Mouse (Mus musculus): ENCODE measurements around the gene Cdkl5. TPM values are rescaled to one million over a fixed set of nuclear protein-coding genes. Genes with fewer than 3 reads are reported as not detected.

Cdkl5 gene
- total RNA-seq, 1 experiment, result 4.3 TPM

DNA sequence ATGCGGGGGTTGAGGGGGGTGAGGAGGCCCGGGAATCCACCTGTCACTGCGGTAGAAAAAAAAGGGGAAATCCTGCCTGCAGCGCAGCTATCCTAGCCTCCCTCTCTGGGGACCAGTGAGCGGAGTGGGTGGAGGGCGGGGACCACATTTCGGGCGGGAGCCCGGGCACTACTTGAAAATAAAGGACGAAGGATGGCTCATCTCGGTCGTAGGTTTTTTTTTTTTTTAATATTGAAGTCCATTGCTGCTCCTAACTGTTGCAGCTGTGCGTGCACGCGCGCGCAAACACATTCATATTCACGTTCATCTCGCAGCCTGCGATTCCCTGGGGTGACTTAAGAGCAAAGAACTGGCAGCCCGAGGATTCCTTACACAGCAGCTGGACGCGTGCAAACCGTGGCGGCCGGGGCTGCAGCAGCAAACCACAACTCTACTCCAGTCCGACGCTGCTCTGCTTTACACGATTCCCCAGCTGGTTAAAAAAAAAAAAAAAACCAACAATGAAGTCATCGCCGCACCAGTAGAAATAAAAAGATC lies 695 bp upstream of the Cdkl5 start:
- TF ChIP-seq CHD2 (IDR thresholded peaks at IDR 0.05; ENCODE audit: low read depth, low read length), result no peak
- 0 out of 2 replicates have a peak, but pooled peaks have one; percentile 17 for TF ChIP-seq ZNF384 (IDR thresholded peaks at IDR 0.05; ENCODE audit: low read depth, low read length)
- no peak for TF ChIP-seq MAFK (IDR thresholded peaks at IDR 0.05; ENCODE audit: insufficient read depth, low read depth, low read length)
- H3K9ac ChIP-seq (ENCODE audit: insufficient read depth, low read depth, low read length, poor library complexity, severe bottlenecking), result peak overlapping the region; percentile 48
- no peaks in the 10 kb centered on the region for H3K9me3 ChIP-seq (ENCODE audit: control insufficient read depth, insufficient read depth, low read depth, low read length)
- H3K27ac ChIP-seq (ENCODE audit: insufficient read depth, low read depth, low read length, poor library complexity, severe bottlenecking), result no peak overlapping the region
- no peaks in the 10 kb centered on the region for H3K4me1 ChIP-seq (ENCODE audit: control insufficient read depth in 2 of 2, insufficient read depth in 2 of 2, low read length in 2 of 2, poor library complexity in 1 of 2)
- in situ Hi-C loops (cut with MboI; ENCODE audit: low sequenced_read_pairs in 2 of 2, unreplicated experiment in 2 of 2), result no loop called here
- no peaks in the 10 kb centered on the region for H3K36me3 ChIP-seq (ENCODE audit: control insufficient read depth, insufficient read depth, low read length, poor library complexity, severe bottlenecking)
- H3K4me3 ChIP-seq (ENCODE audit: insufficient read depth in 1 of 2, low read depth in 1 of 2, low read length in 2 of 2, poor library complexity in 1 of 2, severe bottlenecking in 1 of 2), result peak overlapping the region; percentile 70 to 77
- DNase-seq (ENCODE audit: low read depth, low spot score), result no peak

GRCm38 (mm10) chrX:160993749-160994539 lies 560 bp downstream of the Cdkl5 start:
- peak overlapping the region; percentile 92 for H3K9ac ChIP-seq (ENCODE audit: insufficient read depth, low read depth, low read length, poor library complexity, severe bottlenecking)
- H3K4me3 ChIP-seq (ENCODE audit: insufficient read depth in 1 of 2, low read depth in 1 of 2, low read length in 2 of 2, poor library complexity in 1 of 2, severe bottlenecking in 1 of 2), result peak overlapping the region; percentile 80 to 96
- no peaks in the 10 kb centered on the region for H3K9me3 ChIP-seq (ENCODE audit: control insufficient read depth, insufficient read depth, low read depth, low read length)
- DNase-seq (ENCODE audit: low read depth, low spot score), result no peak
- H3K27ac ChIP-seq (ENCODE audit: insufficient read depth, low read depth, low read length, poor library complexity, severe bottlenecking), result peak overlapping the region; percentile 44
- no peaks in the 10 kb centered on the region for H3K36me3 ChIP-seq (ENCODE audit: control insufficient read depth, insufficient read depth, low read length, poor library complexity, severe bottlenecking)
- in situ Hi-C loops (cut with MboI; ENCODE audit: low sequenced_read_pairs in 2 of 2, unreplicated experiment in 2 of 2), result no loop called here
- H3K4me1 ChIP-seq (ENCODE audit: control insufficient read depth in 2 of 2, insufficient read depth in 2 of 2, low read length in 2 of 2, poor library complexity in 1 of 2), result no peaks in the 10 kb centered on the region
- TF ChIP-seq CHD2 (IDR thresholded peaks at IDR 0.05; ENCODE audit: low read depth, low read length), result no peak

GRCm38 (mm10) chrX:160992703-160993102 lies 1.8 kb downstream of the Cdkl5 start:
- Histone ChIP-seq H3K4me1 (ENCODE audit: control insufficient read depth in 2 of 2, insufficient read depth in 2 of 2, low read length in 2 of 2, poor library complexity in 1 of 2) (no peaks in the 10 kb centered on the region), H3K4me3 (ENCODE audit: insufficient read depth in 1 of 2, low read depth in 1 of 2, low read length in 2 of 2, poor library complexity in 1 of 2, severe bottlenecking in 1 of 2) (no peak overlapping the region), H3K36me3 (ENCODE audit: control insufficient read depth, insufficient read depth, low read length, poor library complexity, severe bottlenecking) (no peaks in the 10 kb centered on the region), H3K9ac (ENCODE audit: insufficient read depth, low read depth, low read length, poor library complexity, severe bottlenecking) (no peak overlapping the region), H3K9me3 (ENCODE audit: control insufficient read depth, insufficient read depth, low read depth, low read length) (no peaks in the 10 kb centered on the region), H3K27ac (ENCODE audit: insufficient read depth, low read depth, low read length, poor library complexity, severe bottlenecking) (no peak overlapping the region)
- no peak for DNase-seq (ENCODE audit: low read depth, low spot score)
- in situ Hi-C loops (cut with MboI; ENCODE audit: low sequenced_read_pairs in 2 of 2, unreplicated experiment in 2 of 2), result no loop called here
- TF ChIP-seq ZNF384 (IDR thresholded peaks at IDR 0.05; ENCODE audit: low read depth, low read length), result no peak
- TF ChIP-seq MAFK (IDR thresholded peaks at IDR 0.05; ENCODE audit: insufficient read depth, low read depth, low read length), result no peak
- no peak for TF ChIP-seq ZC3H11A (IDR thresholded peaks at IDR 0.05; ENCODE audit: borderline replicate concordance, low read depth, low read length)

DNA sequence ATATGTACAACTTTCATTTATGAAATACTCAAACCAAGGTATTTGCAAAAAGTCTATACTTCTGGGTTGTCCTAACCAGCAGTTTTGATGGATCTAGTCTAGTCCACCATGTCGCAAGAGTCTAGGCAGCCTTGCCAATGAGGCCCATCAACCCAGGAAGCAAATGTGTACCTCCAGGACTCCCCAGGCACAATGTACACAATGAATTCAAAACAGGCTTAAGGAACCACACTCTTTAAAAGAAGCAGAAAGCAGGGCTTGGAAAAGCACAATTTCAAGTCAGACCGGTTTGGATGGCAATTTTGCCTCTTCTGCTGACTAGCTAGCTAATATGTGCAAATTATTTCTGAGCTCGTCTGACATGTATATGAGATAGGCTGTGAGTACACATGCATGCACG lies 4.2 kb downstream of the Cdkl5 start:
- no peak overlapping the region for H3K9ac ChIP-seq (ENCODE audit: insufficient read depth, low read depth, low read length, poor library complexity, severe bottlenecking)
- DNase-seq (ENCODE audit: low read depth, low spot score), result no peak
- H3K9me3 ChIP-seq (ENCODE audit: control insufficient read depth, insufficient read depth, low read depth, low read length), result no peaks in the 10 kb centered on the region
- H3K4me3 ChIP-seq (ENCODE audit: insufficient read depth in 1 of 2, low read depth in 1 of 2, low read length in 2 of 2, poor library complexity in 1 of 2, severe bottlenecking in 1 of 2), result no peak overlapping the region
- no peaks in the 10 kb centered on the region for H3K4me1 ChIP-seq (ENCODE audit: control insufficient read depth in 2 of 2, insufficient read depth in 2 of 2, low read length in 2 of 2, poor library complexity in 1 of 2)
- TF ChIP-seq CHD2 (IDR thresholded peaks at IDR 0.05; ENCODE audit: low read depth, low read length) (no peak), MAFK (IDR thresholded peaks at IDR 0.05; ENCODE audit: insufficient read depth, low read depth, low read length) (no peak), ZNF384 (IDR thresholded peaks at IDR 0.05; ENCODE audit: low read depth, low read length) (no peak), ZC3H11A (IDR thresholded peaks at IDR 0.05; ENCODE audit: borderline replicate concordance, low read depth, low read length) (no peak), HCFC1 (IDR thresholded peaks at IDR 0.05; ENCODE audit: borderline replicate concordance, insufficient read depth, low read length) (no peak)
- no peaks in the 10 kb centered on the region for H3K36me3 ChIP-seq (ENCODE audit: control insufficient read depth, insufficient read depth, low read length, poor library complexity, severe bottlenecking)
- in situ Hi-C loops (cut with MboI; ENCODE audit: low sequenced_read_pairs in 2 of 2, unreplicated experiment in 2 of 2), result no loop called here
- H3K27ac ChIP-seq (ENCODE audit: insufficient read depth, low read depth, low read length, poor library complexity, severe bottlenecking), result no peak overlapping the region

GRCm38 (mm10) chrX:160977919-160978318 lies 16.6 kb downstream of the Cdkl5 start:
- TF ChIP-seq CHD2 (IDR thresholded peaks at IDR 0.05; ENCODE audit: low read depth, low read length) (no peak), MAFK (IDR thresholded peaks at IDR 0.05; ENCODE audit: insufficient read depth, low read depth, low read length) (no peak), ZC3H11A (IDR thresholded peaks at IDR 0.05; ENCODE audit: borderline replicate concordance, low read depth, low read length) (no peak), ZNF384 (IDR thresholded peaks at IDR 0.05; ENCODE audit: low read depth, low read length) (no peak), HCFC1 (IDR thresholded peaks at IDR 0.05; ENCODE audit: borderline replicate concordance, insufficient read depth, low read length) (no peak)
- Histone ChIP-seq H3K36me3 (ENCODE audit: control insufficient read depth, insufficient read depth, low read length, poor library complexity, severe bottlenecking) (no peaks in the 10 kb centered on the region), H3K4me3 (ENCODE audit: insufficient read depth in 1 of 2, low read depth in 1 of 2, low read length in 2 of 2, poor library complexity in 1 of 2, severe bottlenecking in 1 of 2) (no peak overlapping the region), H3K9me3 (ENCODE audit: control insufficient read depth, insufficient read depth, low read depth, low read length) (no peaks in the 10 kb centered on the region), H3K27ac (ENCODE audit: insufficient read depth, low read depth, low read length, poor library complexity, severe bottlenecking) (no peak overlapping the region), H3K9ac (ENCODE audit: insufficient read depth, low read depth, low read length, poor library complexity, severe bottlenecking) (no peak overlapping the region), H3K4me1 (ENCODE audit: control insufficient read depth in 2 of 2, insufficient read depth in 2 of 2, low read length in 2 of 2, poor library complexity in 1 of 2) (no peaks in the 10 kb centered on the region)
- in situ Hi-C loops (cut with MboI; ENCODE audit: low sequenced_read_pairs in 2 of 2, unreplicated experiment in 2 of 2), result no loop called here
- no peak for DNase-seq (ENCODE audit: low read depth, low spot score)
